Mouse (Mus musculus) E14TG2a.4 (cell line): ENCODE data around the gene Fstl5.

Experiments used
- CTCF ChIP-seq: conservative IDR thresholded peaks from 2 replicates; pipeline ENCODE4 v1.5.1; 2014; ENCODE audit warnings: low read length
- NANOG ChIP-seq: IDR thresholded peaks from 2 replicates; pipeline ENCODE4 v1.6.1; 2014; ENCODE audit warnings: borderline replicate concordance, low read length, mixed read lengths

DNA sequence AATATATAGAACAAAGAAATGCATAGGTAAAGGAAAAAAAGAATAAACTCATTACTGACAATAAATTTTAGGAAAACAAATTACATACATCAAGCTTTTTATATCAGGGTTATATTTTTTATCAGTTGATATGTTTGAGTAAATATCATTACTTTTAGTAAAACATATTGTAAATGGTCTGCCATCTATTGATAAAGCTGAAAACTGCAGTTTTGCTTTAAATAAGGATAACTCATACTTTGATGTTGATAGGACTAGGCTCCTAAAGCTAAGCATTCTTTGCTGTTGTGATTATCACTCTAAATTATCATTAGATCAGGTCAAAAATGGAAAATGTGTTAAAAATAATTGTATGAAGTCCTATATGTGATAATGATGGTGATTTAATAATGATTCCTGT is 493.3 kb downstream of the Fstl5 start:
- no peak for TF ChIP-seq CTCF
- no peak for TF ChIP-seq NANOG
